Mouse (Mus musculus) cerebellum, postnatal 36 days (tissue): Measurements from ENCODE around the gene Slc38a8.

Experiments used
- DNase-seq, 2 experiments: peaks; one replicate each; pipeline ENCODE4 v3.0.0; 2021 to 2022; ENCODE audit warnings: mixed read lengths in 2 of 2

The Slc38a8 gene

DNA sequence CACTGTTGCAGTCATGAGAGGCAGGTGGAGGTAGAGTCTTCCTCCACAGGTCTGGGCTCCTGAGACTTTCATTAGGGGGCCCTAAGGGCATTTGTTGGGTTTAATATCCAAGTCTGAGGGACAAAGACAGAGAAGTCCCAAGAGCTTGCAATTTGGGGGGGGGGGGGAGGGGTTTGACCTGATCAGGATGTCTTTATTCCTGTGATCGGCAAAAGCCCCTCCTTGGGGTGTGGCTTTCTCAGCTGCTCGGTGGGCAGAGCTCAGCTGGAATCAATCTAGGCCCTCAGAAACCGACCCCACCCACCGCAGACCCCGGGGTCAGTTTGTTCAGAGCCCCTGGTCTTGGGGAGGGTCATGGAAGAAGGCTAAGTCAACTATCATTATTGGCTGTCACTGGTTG, at the start of gene Slc38a8:
Gene Slc38a8 (minus strand): TSS at position 101 of the 400 bp plus-strand sequence.
- DNase-seq = no peak

GRCm38 (mm10) chr8:119548560-119549113, 47.1 kb upstream of the Slc38a8 start:
- DNase-seq = no peak

- DNase-seq = no peak
Observed at GRCm38 (mm10) chr8:119547019-119547691, 45.7 kb upstream of the Slc38a8 start.

DNA sequence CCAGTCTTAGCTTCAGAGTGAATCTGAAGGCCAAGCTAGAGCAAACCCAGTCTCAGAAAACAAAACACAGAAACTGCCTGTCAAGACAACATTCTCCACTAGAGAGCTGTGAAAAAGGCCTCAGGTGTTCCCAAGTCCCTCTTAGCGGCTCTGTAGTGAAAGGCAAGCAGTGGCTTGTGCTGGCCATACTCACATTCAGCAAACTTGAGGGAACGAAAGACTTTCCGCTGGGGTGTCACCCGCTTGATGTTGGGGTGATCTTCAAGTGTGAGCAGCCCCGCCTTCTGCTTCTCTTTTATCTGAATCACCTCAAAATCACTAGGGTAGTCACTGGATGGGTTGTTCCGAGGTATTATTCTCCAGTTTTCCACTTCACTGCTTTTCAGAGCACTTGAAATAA, 44.3 kb upstream of the Slc38a8 start:
- DNase-seq = no peak

- DNase-seq = no peak
Observed at GRCm38 (mm10) chr8:119545180-119545579, 43.7 kb upstream of the Slc38a8 start.

DNA sequence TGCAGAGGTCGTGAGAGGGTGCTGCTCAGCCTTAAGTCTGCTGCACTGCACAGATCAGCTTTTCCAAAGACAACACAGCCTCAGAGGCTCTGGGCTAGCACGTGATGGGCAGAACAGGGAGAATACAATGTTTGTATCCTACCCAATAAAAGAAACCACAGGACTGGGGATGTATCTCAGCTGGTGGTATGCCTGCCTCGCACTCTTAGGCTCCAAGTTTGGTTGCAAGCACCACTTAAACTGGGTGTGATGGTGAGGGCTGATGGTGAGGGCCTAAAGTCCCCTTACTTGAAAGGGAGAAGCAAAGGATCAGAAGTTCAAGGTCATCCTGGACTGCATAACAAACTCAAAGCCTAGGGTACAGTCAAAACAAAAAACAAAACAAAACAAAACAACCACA, 43.1 kb upstream of the Slc38a8 start:
- no peak for DNase-seq

DNA sequence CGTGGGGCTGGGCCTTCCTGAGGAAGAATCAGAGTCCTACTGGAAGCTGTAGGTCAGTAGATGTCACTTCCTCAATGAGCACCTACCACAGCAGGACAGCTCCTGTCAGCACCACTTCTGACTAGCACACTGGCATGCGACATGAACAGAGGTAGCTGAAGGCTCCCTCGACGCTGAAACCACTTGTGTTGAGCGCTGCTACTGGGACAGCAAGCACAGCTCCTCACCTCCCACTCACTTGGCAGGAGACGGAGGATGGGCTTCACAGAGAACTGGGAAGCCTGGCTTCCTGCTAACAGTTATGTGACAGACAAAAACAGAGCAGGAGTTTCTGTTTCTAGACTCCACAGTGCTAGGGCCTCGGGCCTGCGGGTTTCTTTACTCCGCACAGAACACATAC, 30.5 kb upstream of the Slc38a8 start:
- no peak for DNase-seq

GRCm38 (mm10) chr8:119531397-119531796, 29.9 kb upstream of the Slc38a8 start:
- DNase-seq = no peak

DNA sequence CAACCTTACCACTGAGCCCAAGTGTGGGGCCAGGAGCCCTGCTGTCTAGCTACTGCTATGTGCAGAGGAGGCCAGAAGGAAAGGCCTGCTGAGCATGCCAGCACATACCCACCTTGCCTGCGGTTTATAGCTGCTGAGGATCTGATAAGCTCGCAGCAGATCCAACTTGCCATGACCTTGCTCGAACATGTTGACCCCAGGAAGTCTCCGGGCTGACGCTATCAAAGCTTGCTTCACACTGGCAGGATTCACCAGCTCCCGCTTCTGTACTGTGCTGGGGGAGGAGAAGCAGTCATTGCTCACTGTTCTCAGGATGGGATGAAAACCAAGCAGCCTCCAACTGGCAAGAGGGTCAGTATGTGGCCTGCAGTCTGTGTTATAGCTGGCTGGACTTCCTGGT, 29.4 kb upstream of the Slc38a8 start:
- no peak for DNase-seq

DNA sequence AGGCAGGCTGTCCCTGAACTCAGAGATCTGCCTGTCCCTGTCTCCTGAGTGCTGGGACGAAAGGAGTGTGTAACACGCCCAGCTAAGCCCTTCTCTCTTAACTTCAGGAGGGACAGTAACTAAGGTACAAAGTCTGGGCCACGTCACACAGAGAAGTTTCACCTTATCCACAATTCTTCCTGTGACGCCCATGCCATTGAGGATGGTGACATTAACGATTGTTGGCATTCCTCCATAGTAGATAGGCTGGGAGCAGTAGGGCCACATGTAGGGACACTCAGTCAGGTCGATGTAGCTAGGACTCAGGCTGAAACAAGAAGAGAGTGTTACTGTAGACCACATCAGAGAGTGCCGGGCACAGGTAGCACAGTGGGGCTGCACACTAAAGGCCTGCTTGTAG, 27.3 kb upstream of the Slc38a8 start:
- DNase-seq = no peak

DNA sequence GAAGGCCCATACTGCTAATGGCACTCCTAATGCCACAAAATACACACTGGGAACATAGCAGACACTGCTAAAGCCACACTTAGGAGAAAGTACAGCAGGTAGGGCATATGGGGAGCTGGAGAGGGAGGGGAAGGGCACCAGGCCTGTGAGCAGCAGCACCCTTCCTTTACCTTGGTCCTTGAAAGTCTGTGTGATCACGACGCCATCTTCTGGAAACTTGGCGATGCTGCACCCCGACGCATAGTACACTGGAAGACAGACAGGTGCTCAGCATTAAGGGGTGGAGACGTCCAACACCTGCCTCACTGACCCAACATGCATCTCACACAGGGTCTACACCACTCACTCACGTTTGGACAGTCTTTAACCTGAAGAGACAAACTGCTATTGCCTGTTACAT, 18.6 kb upstream of the Slc38a8 start:
- DNase-seq = no peak

- DNase-seq = no peak
Observed at GRCm38 (mm10) chr8:119516674-119517073, 15.2 kb upstream of the Slc38a8 start.

GRCm38 (mm10) chr8:119515767-119516166, 14.3 kb upstream of the Slc38a8 start:
- no peak for DNase-seq

DNA sequence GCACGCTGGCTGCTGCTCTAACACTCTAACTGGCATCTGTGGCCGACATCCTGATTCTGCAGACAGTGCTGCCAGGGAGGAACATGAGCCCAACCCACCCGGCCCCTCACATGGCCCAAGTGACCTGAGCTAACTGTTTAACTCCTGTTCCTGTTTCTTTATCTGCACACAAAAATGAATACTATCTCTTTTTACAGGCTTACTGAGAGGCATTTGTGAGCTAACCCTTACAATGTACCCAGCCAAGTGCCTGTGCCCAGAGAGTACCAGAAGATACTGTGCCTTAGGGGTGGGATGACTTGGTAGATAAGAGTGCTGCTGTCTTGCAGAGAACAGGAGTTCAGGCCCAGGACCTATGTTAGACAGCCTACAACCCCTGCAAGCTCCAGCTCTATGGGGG, 13.4 kb upstream of the Slc38a8 start:
- DNase-seq = no peak

DNA sequence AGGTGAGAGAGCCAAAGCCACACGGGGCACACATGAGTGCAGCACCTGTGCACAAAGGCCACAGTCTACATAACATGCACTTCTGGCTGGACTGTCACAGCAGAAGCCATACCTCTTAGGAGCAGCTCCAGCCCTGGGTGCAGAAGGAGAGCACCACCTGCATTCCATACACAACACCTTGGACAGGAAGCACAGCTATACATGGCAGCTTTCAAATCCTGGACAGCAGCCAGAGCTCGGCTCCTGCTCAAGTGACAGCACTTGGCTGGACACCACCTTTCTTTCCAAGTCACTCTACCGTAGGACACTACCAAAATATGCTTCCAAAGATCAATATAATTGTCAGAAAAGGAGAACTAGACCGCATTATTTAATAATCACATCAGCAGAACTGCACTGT, 11.9 kb upstream of the Slc38a8 start:
- peak; percentile 69 to 77 for DNase-seq

DNA sequence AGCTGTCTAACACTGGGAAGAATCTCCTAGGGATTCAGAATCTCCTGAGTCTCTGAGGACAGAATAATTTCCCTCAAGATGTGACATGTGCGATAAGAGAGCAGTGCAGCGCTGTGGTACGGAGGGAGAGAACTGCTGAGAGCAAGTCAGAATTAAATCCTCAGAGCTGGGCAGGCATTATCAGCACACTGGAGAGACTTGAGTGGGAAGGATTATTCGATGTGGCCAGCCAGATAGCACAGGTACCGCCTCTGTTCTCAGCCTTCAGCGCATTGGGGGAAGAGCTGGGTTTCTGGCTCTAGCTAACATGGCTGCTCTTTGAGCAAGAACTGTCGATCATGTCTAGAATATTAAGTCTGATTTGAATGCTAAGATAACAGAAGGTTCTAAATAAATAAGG, 10.2 kb upstream of the Slc38a8 start:
- no peak for DNase-seq

GRCm38 (mm10) chr8:119510471-119510870, 9.0 kb upstream of the Slc38a8 start:
- no peak for DNase-seq

DNA sequence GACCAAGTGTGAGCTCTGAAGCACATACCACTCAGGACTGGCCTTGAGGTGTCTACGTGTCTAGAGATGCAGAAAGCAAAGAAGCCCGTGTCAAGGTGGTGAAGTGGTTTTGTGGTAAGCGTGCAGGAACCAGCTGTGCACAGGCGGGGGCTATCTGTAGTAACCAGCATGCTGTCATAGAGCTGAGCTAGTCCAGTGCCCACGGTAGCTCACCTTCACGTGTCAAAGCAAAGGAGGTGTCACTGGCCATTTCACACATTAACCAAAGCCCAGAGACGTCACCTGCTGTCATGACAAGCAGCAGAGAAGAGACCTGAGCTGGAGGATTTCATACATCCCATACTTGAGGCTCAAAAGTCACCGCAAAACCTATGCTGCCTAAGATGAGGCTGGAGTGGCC, 4.6 kb upstream of the Slc38a8 start:
- no peak for DNase-seq

- DNase-seq = no peak
Observed at GRCm38 (mm10) chr8:119505488-119505887, 4.0 kb upstream of the Slc38a8 start.

- DNase-seq = peak; percentile 36 to 45
Observed at GRCm38 (mm10) chr8:119503191-119503767, 1.8 kb upstream of the Slc38a8 start.

DNA sequence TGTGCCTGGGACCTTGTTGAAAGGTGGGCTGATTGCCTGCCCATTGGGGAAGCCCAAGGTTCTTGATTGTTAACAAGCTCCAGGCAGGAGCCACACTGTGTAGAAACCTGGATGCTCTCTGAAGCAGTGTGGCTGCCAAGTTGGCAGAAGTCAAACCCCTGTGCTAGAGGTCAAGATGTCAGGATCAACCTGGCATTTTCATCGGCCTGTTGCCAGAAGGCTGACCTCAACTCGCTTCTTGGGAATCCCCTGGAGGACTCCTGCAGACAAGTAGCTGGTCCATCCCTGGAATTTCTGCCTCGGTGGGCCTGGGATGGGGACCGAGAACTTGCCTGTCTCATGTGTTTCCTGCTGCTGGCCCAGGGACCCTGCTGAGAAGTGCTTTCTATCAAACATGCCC, 613 bp upstream of the Slc38a8 start:
- peak; percentile 24 to 34 for DNase-seq

- no peak for DNase-seq
Observed at GRCm38 (mm10) chr8:119499836-119500235, 1.7 kb downstream of the Slc38a8 start.

GRCm38 (mm10) chr8:119496848-119497247, 4.7 kb downstream of the Slc38a8 start:
- no peak for DNase-seq

GRCm38 (mm10) chr8:119487093-119487492, 14.4 kb downstream of the Slc38a8 start:
- no peak for DNase-seq
